Mouse (Mus musculus) stomach, postnatal 0 days (tissue): Measurements from ENCODE around the gene Nap1l5.

ENCODE experiments used
- CTCF ChIP-seq: IDR thresholded peaks from 2 replicates; pipeline ENCODE4 v1.5.1; 2016; ENCODE audit warnings: antibody characterized with exemption, low read depth, mild to moderate bottlenecking, moderate library complexity
- EP300 ChIP-seq: optimal IDR thresholded peaks from 2 replicates; pipeline ENCODE3; 2016; ENCODE audit warnings: antibody characterized with exemption

DNA sequence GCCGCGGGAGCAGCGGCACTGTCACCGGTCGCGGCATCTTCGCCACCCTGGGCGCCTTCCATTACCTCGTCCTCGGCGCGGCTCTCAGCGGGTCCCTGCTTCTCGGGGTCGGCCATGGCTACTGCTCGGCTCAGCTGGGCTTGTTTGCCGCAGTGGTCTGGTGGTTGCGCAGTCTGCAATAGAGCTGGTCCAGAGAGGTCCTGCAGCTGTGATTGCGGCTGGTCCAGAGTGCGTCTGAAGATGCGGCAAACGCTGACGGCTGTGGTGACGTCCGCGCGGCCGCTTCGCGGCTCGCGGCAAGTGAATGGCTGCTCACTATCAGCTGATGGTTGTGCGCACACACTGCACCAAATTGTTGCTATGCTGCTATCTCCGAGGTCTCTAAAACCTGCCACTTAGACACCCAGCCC lies at the start of gene Nap1l5:
- TF ChIP-seq EP300 (no peak), CTCF (no peak)
